Mouse (Mus musculus) urinary bladder, postnatal 10 days (tissue): ENCODE data around the gene Enox1.
"Not testable (repeated sequence)": the region's sequence is repeated elsewhere in the genome, so short reads cannot be mapped to it uniquely, and the experiment has no call there.

ENCODE experiments used
- DNase-seq: peaks from one replicate; pipeline ENCODE4 v3.0.0; 2022; ENCODE audit warnings: low spot score

Enox1 gene

GRCm38 (mm10) chr14:77518941-77519695 is 362.6 kb downstream of the Enox1 start:
- DNase-seq = no peak

- no peak for DNase-seq
Observed at GRCm38 (mm10) chr14:77519701-77520100, 363.1 kb downstream of the Enox1 start.

- DNase-seq = no peak
Observed at GRCm38 (mm10) chr14:77524303-77524702, 367.7 kb downstream of the Enox1 start.

GRCm38 (mm10) chr14:77526262-77526661 is 369.7 kb downstream of the Enox1 start:
- no peak for DNase-seq

- no peak for DNase-seq
Observed at GRCm38 (mm10) chr14:77529201-77529600, 372.6 kb downstream of the Enox1 start.

GRCm38 (mm10) chr14:77529621-77530020 is 373.1 kb downstream of the Enox1 start:
- no peak for DNase-seq

GRCm38 (mm10) chr14:77533638-77534037 is 377.1 kb downstream of the Enox1 start:
- DNase-seq = no peak

- no peak for DNase-seq
Observed at GRCm38 (mm10) chr14:77534120-77534519, 377.6 kb downstream of the Enox1 start.

GRCm38 (mm10) chr14:77536592-77536991 is 380.0 kb downstream of the Enox1 start:
- no peak for DNase-seq

GRCm38 (mm10) chr14:77539563-77539962 is 383.0 kb downstream of the Enox1 start:
- DNase-seq = not testable (repeated sequence)

GRCm38 (mm10) chr14:77541925-77542324 is 385.4 kb downstream of the Enox1 start:
- no peak for DNase-seq

GRCm38 (mm10) chr14:77546531-77547274 is 390.1 kb downstream of the Enox1 start:
- no peak for DNase-seq

- no peak for DNase-seq
Observed at GRCm38 (mm10) chr14:77547351-77547750, 390.8 kb downstream of the Enox1 start.

- no peak for DNase-seq
Observed at GRCm38 (mm10) chr14:77548963-77549362, 392.4 kb downstream of the Enox1 start.

GRCm38 (mm10) chr14:77557446-77558070 is 401.0 kb downstream of the Enox1 start:
- DNase-seq = no peak

GRCm38 (mm10) chr14:77558910-77559309 is 402.3 kb downstream of the Enox1 start:
- DNase-seq = no peak

GRCm38 (mm10) chr14:77559792-77560191 is 403.2 kb downstream of the Enox1 start:
- DNase-seq = no peak

GRCm38 (mm10) chr14:77561808-77562583 is 405.4 kb downstream of the Enox1 start:
- DNase-seq = no peak

GRCm38 (mm10) chr14:77563922-77564321 is 407.4 kb downstream of the Enox1 start:
- DNase-seq = no peak

- no peak for DNase-seq
Observed at GRCm38 (mm10) chr14:77567120-77567519, 410.6 kb downstream of the Enox1 start.

- no peak for DNase-seq
Observed at GRCm38 (mm10) chr14:77574436-77574835, 417.9 kb downstream of the Enox1 start.

GRCm38 (mm10) chr14:77576411-77576810 is 419.8 kb downstream of the Enox1 start:
- no peak for DNase-seq
